Mouse (Mus musculus) kidney, adult 2 months (tissue): ENCODE results near the gene Acap1.

ENCODE experiments used
- CTCF ChIP-seq: fragments of 200-500 bp; conservative IDR thresholded peaks from 2 replicates; pipeline ENCODE4 v1.5.1; 2011; ENCODE audit warnings: low read depth, mild to moderate bottlenecking, control low read depth, low read length, moderate library complexity, mixed read lengths; ENCODE audit not compliant: insufficient read depth, insufficient read length
- POLR2A ChIP-seq: fragments of 200-500 bp; IDR thresholded peaks from one replicate; pipeline ENCODE4 v1.6.1; 2011; ENCODE audit warnings: low read depth, low read length, control low read depth

DNA sequence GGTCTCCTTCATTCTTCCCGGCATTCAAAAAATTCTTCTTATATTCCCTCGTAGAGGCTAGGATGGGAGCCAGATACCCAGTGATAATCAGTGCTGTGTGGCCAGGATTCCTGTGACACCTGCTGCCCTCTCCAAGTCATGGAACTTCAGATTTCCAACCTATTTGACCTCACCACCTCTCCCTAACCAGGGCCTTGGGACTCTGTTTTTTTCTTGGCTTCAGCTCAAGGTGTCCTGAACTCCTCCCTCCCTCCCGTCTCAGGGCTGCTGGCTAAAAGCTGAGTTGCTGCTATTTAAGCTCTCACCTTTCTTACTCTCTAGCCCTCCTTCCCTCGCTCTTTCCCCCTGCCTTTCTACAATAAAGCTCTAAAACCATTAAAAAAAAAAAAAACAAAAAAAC lies 4.5 kb upstream of the Acap1 start:
- TF ChIP-seq CTCF, result no peak
- no peak for TF ChIP-seq POLR2A
